ENCODE assay signal across 15 mouse cellular contexts in genomic region chr1:167692683-167693045, GRCm38 (mm10). TPM values are rescaled to one million over a fixed set of nuclear protein-coding genes. Genes with fewer than 3 reads are reported as not detected.
A peak's percentile ranks its signal among the peaks of the same experiment; 100 is the strongest.
DNase-seq lines count a peak whose midpoint lies in the region; ATAC-seq lines count a peak whose summit lies in the region.
"Had no signal": no experiment of that assay in that cellular context is flagged by ENCODE, and none has a peak within 500 bp of the region (broad histone marks: within the 10 kb centered on the region; RNA-seq: fewer than 3 reads in every experiment).

No protein-coding gene starts in this region.

- no peaks in the 10 kb centered on the region for H3K9me3 ChIP-seq in intestine, embryonic 14.5 days (ENCODE audit: control insufficient read depth, low read length)
- H3K9me3 ChIP-seq in intestine, embryonic 15.5 days: no peaks in the 10 kb centered on the region
- no peaks in the 10 kb centered on the region for H3K9me3 ChIP-seq in hindbrain, embryonic 13.5 days

- H3K27me3 ChIP-seq in intestine, embryonic 14.5 days (replicated peaks; ENCODE audit: control insufficient read depth, insufficient read depth, low read length): peaks cover 95% of the 10 kb centered on the region
- H3K27me3 ChIP-seq in intestine, embryonic 15.5 days (replicated peaks): peaks cover 75% of the 10 kb centered on the region
- peaks cover 93% of the 10 kb centered on the region for H3K27me3 ChIP-seq in hindbrain, embryonic 13.5 days

- peak; percentile 61 for DNase-seq in intestine, embryonic 14.5 days (ENCODE audit: low spot score)
- peak; percentile 53 for DNase-seq in embryo, embryonic 10.5 days (ENCODE audit: low spot score)
- peak; percentile 56 for DNase-seq in neural tube, embryonic 10.5 days (ENCODE audit: extremely low spot score, low spot score)
- no peak for DNase-seq in layer of hippocampus, adult 9-10 months (ENCODE audit: low spot score)
- DNase-seq in yolk sac, embryonic 10.5 days (ENCODE audit: low spot score): no peak
- DNase-seq in layer of hippocampus, adult 18-20 months (ENCODE audit: low spot score in 2 of 2): no peak
- DNase-seq: gastrocnemius, postnatal 25 days; kidney, postnatal 14 days; lung, adult 18-20 months; thymus, postnatal 14 days had no signal

- H3K27ac ChIP-seq in intestine, embryonic 14.5 days (ENCODE audit: low read depth): no peak overlapping the region
- no peak overlapping the region for H3K27ac ChIP-seq in intestine, embryonic 15.5 days
- no peak overlapping the region for H3K27ac ChIP-seq in hindbrain, embryonic 13.5 days

- WGBS in intestine, embryonic 14.5 days: 2% methylated on average over 7 of the region's 7 CpGs
- 1% methylated on average over 7 of the region's 7 CpGs for WGBS in intestine, embryonic 15.5 days
- under 1% methylated on average over 7 of the region's 7 CpGs for WGBS in hindbrain, embryonic 13.5 days

- no peak overlapping the region for H3K4me2 ChIP-seq in intestine, embryonic 14.5 days (ENCODE audit: low read length)
- H3K4me2 ChIP-seq in intestine, embryonic 15.5 days (replicated peaks): no peak overlapping the region
- H3K4me2 ChIP-seq in hindbrain, embryonic 13.5 days: peak overlapping the region; percentile 34

- H3K36me3 ChIP-seq in intestine, embryonic 14.5 days (ENCODE audit: control insufficient read depth, insufficient read depth, low read length): no peaks in the 10 kb centered on the region
- no peaks in the 10 kb centered on the region for H3K36me3 ChIP-seq in intestine, embryonic 15.5 days
- no peaks in the 10 kb centered on the region for H3K36me3 ChIP-seq in hindbrain, embryonic 13.5 days

- H3K4me1 ChIP-seq in intestine, embryonic 14.5 days (replicated peaks; ENCODE audit: control insufficient read depth, insufficient read depth, low read length): no peaks in the 10 kb centered on the region; the same call in 1 of the 2 replicates
- H3K4me1 ChIP-seq in intestine, embryonic 15.5 days (replicated peaks): peaks cover 25% of the 10 kb centered on the region
- peaks cover 31% of the 10 kb centered on the region for H3K4me1 ChIP-seq in hindbrain, embryonic 13.5 days (replicated peaks)

- ATAC-seq in intestine, embryonic 14.5 days (replicated peaks; ENCODE audit: low FRiP score, low TSS enrichment, low read depth): no peak
- ATAC-seq in intestine, embryonic 15.5 days: no peak
- ATAC-seq in hindbrain, embryonic 13.5 days (ENCODE audit: low FRiP score): no peak

- no peak overlapping the region for H3K9ac ChIP-seq in intestine, embryonic 14.5 days (ENCODE audit: low read length)
- H3K9ac ChIP-seq in intestine, embryonic 15.5 days: no peak overlapping the region
- H3K9ac ChIP-seq in hindbrain, embryonic 13.5 days: 0 out of 2 replicates have a peak overlapping the region, but pooled peaks have one; percentile 55

- no peak overlapping the region for H3K4me3 ChIP-seq in intestine, embryonic 14.5 days (ENCODE audit: low read depth, low read length)
- no peak overlapping the region for H3K4me3 ChIP-seq in intestine, embryonic 15.5 days (replicated peaks)
- peak overlapping the region; percentile 24 for H3K4me3 ChIP-seq in hindbrain, embryonic 13.5 days
- H3K4me3 ChIP-seq: erythroblast, embryonic 14.5 days had no signal

RNA-seq across cellular contexts. Expression of gene Lmx1a, which starts 3.6 kb away (rescaled TPM):
- 0.16 and 0.41 TPM in 2 replicates for polyA plus RNA-seq in intestine, embryonic 14.5 days (2014; fragmentation: Nextera tagmentation; extraction: Ambion mirVana)
- polyA plus RNA-seq in intestine, embryonic 15.5 days (2015; fragmentation: Nextera tagmentation; extraction: Ambion mirVana): 0.42 and 0.44 TPM in 2 replicates
- 9.2 and 10.1 TPM in 2 replicates for polyA plus RNA-seq in hindbrain, embryonic 13.5 days (2015; fragmentation: Nextera tagmentation; extraction: Ambion mirVana)
- total RNA-seq in layer of hippocampus, adult 18-20 months (2021): under 1 TPM in 1 of 2 experiments, not detected in 1; 0.10 TPM
- total RNA-seq: heart, postnatal 25 days; left cerebral cortex, postnatal 14 days had no signal
- polyA plus RNA-seq: erythroblast, embryonic 14.5 days had no signal

Comparison
In these comparisons a context has a peak if more than half of its experiments do, and no peak if none do; other contexts are left out.
1. DNase-seq: peak in intestine, embryonic 14.5 days (single experiment), embryo, embryonic 10.5 days (single experiment) and neural tube, embryonic 10.5 days (single experiment); none in layer of hippocampus, adult 9-10 months (single experiment), yolk sac, embryonic 10.5 days (single experiment) and layer of hippocampus, adult 18-20 months (0 of 2).